15 mouse cellular contexts compared by ENCODE assay signal in genomic region chr7:111322901-111323300, GRCm38 (mm10).
DNase-seq lines count a peak whose midpoint lies in the region.
"Had no signal": no experiment of that assay in that cellular context is flagged by ENCODE, and none has a peak within 500 bp of the region (broad histone marks: within the 10 kb centered on the region; RNA-seq: fewer than 3 reads in every experiment).

No protein-coding gene starts in this region.

- DNase-seq in brain, adult 2 months (ENCODE audit: low read depth, low spot score): peak; percentile 78
- peak; percentile 66 to 83 for DNase-seq in frontal cortex, adult 2 months (ENCODE audit: extremely low spot score in 1 of 2, low spot score in 1 of 2)
- peak; percentile 62 for DNase-seq in layer of hippocampus, adult 9-11 months
- peak; percentile 57 to 63 for DNase-seq in right cerebral cortex, postnatal 10 days (ENCODE audit: low spot score in 2 of 2)
- no peak for DNase-seq in adipocyte (ENCODE audit: low spot score)
- DNase-seq in spleen, adult 18-20 months: no peak
- no peak for DNase-seq in gastrocnemius, postnatal 14 days
- DNase-seq: adrenal gland, adult 2 months; B cell, adult 2 months; cerebellum, adult 18-20 months; kidney, adult 9 months; kidney, postnatal 14 days; retina, postnatal 1 day; thymus, adult 18-20 months; thymus, postnatal 36 days had no signal

- intact Hi-C loops in gastrocnemius, postnatal 14 days (cut with DNase I; ENCODE audit: low total_unique reads): no loop called here

Comparison
In these comparisons a context has a peak if more than half of its experiments do, and no peak if none do; other contexts are left out.
1. DNase-seq: peak in brain, adult 2 months (single experiment), frontal cortex, adult 2 months (2 of 2), layer of hippocampus, adult 9-11 months (single experiment) and right cerebral cortex, postnatal 10 days (2 of 2); none in adipocyte (single experiment), spleen, adult 18-20 months (0 of 2) and gastrocnemius, postnatal 14 days (single experiment).